Mouse (Mus musculus) embryonic facial prominence, embryonic 11.5 days (tissue): ENCODE data around the gene Rab24. TPM values are rescaled to one million over a fixed set of nuclear protein-coding genes. Genes with fewer than 3 reads are reported as not detected.

Source experiments
- ATAC-seq: fragments of 200-750 bp; cut with Nextera tagmentation; replicated peaks from 2 replicates; pipeline ENCODE4 v1.8.0; 2017; ENCODE audit warnings: low read depth; ENCODE audit not compliant: insufficient number of reproducible peaks, low FRiP score, low TSS enrichment
- DNase-seq: peaks from one replicate; pipeline ENCODE4 v3.0.0-alpha.2; 2015; ENCODE audit warnings: low spot score
- H3K27ac ChIP-seq: fragments of 300-500 bp; sonication (generic); replicated peaks from 2 replicates; pipeline ENCODE4 v1.5.1; 2014; ENCODE audit warnings: mild to moderate bottlenecking, low read depth, low read length, control low read depth
- H3K27me3 ChIP-seq: fragments of 300-500 bp; sonication (generic); 2 replicates; pipeline ENCODE4 v1.6.1; 2014; ENCODE audit warnings: mild to moderate bottlenecking, low read length, moderate library complexity, mixed read lengths; ENCODE audit not compliant: control insufficient read depth, insufficient read depth
- H3K36me3 ChIP-seq: fragments of 300-500 bp; sonication (generic); replicated peaks from 2 replicates; pipeline ENCODE4 v1.6.1; 2014; ENCODE audit warnings: low read depth, mild to moderate bottlenecking, low read length, moderate library complexity, mixed read lengths; ENCODE audit not compliant: control insufficient read depth, insufficient read depth
- H3K4me1 ChIP-seq: fragments of 300-500 bp; sonication (generic); 2 replicates; pipeline ENCODE4 v1.6.1; 2014; ENCODE audit warnings: low read length, mixed read lengths; ENCODE audit not compliant: control insufficient read depth, insufficient read depth
- H3K4me2 ChIP-seq: fragments of 300-500 bp; sonication (generic); 2 replicates; pipeline ENCODE4 v1.6.1; 2014; ENCODE audit warnings: low read depth, mild to moderate bottlenecking, control low read depth, low read length, moderate library complexity
- H3K4me3 ChIP-seq: fragments of 300-500 bp; sonication (generic); 2 replicates; pipeline ENCODE4 v1.5.1; 2014; ENCODE audit warnings: low read depth, low read length, control low read depth
- H3K9ac ChIP-seq: fragments of 300-500 bp; sonication (generic); replicated peaks from 2 replicates; pipeline ENCODE4 v1.6.1; 2014; ENCODE audit warnings: mild to moderate bottlenecking, control low read depth, low read length
- H3K9me3 ChIP-seq: fragments of 300-500 bp; sonication (generic); replicated peaks from 2 replicates; pipeline ENCODE4 v1.6.1; 2016; ENCODE audit warnings: mild to moderate bottlenecking, low read length, inconsistent platforms, mixed read lengths; ENCODE audit not compliant: control insufficient read depth
- WGBS: fragments of 180-500 bp; shearing (Covaris S2); extraction: QIAGEN DNeasy Blood & Tissue Kit; methylation state at CpG from one replicate; pipeline ENCODE4 v1.1.7; 2014; 5-methylcytosine and 5-hydroxymethylcytosine counted together
- polyA plus RNA-seq: library from polyadenylated mRNA; unstranded; fragments of >200 nt; fragmentation: Nextera tagmentation; extraction: Ambion mirVana; gene quantifications from 2 replicates; pipeline ENCODE4 v1.2.1, GENCODE M21; 2014

Rab24 gene
- polyA plus RNA-seq, 1 experiment from 2014 or later, result 84.8 TPM

- Histone ChIP-seq H3K36me3 (no peaks in the 10 kb centered on the region), H3K27ac (no peak overlapping the region), H3K9me3 (no peaks in the 10 kb centered on the region), H3K4me1 (peaks cover 7% of the 10 kb centered on the region), H3K4me3 (no peak overlapping the region), H3K4me2 (no peak overlapping the region), H3K9ac (no peak overlapping the region), H3K27me3 (no peaks in the 10 kb centered on the region)
- ATAC-seq, result no peak
- 84% methylated on average over 3 of the region's 3 CpGs for WGBS
- DNase-seq, result no peak
These were observed 10.6 kb upstream of the Rab24 start for GRCm38 (mm10) chr13:55332331-55332730.

- ATAC-seq, result no peak
- 44% methylated on average over 14 of the region's 14 CpGs for WGBS
- Histone ChIP-seq H3K9me3 (no peaks in the 10 kb centered on the region), H3K27me3 (no peaks in the 10 kb centered on the region), H3K4me2 (peak overlapping the region; percentile 87), H3K27ac (peak overlapping the region; percentile 79), H3K9ac (peak overlapping the region; percentile 79; the same call in 1 of the 2 replicates), H3K4me3 (peak overlapping the region; percentile 55), H3K36me3 (peaks cover 3% of the 10 kb centered on the region), H3K4me1 (peaks cover 7% of the 10 kb centered on the region)
- DNase-seq, result no peak
These were observed 9.0 kb upstream of the Rab24 start for GRCm38 (mm10) chr13:55330567-55331400.

GRCm38 (mm10) chr13:55329683-55330566, 8.2 kb upstream of the Rab24 start, which contains the start of gene Mxd3:
Gene Mxd3 (minus strand): TSS chr13:55329823.
- H3K4me3 ChIP-seq, result peak within 1 kb of the TSS; percentile 55
- ATAC-seq, result peak; percentile 74
- H3K4me1 ChIP-seq, result peaks cover 7% of the 10 kb centered on the region
- H3K9me3 ChIP-seq, result no peaks in the 10 kb centered on the region
- H3K27me3 ChIP-seq, result no peaks in the 10 kb centered on the region
- H3K9ac ChIP-seq, result peak within 1 kb of the TSS; percentile 79
- H3K27ac ChIP-seq, result peak within 1 kb of the TSS; percentile 79
- H3K36me3 ChIP-seq, result peaks cover 10% of the 10 kb centered on the region
- WGBS, result under 1% methylated on average over 76 of the region's 82 CpGs
- DNase-seq, result peak; percentile 92
- H3K4me2 ChIP-seq, result peak within 1 kb of the TSS; percentile 87

GRCm38 (mm10) chr13:55329109-55329682, 7.5 kb upstream of the Rab24 start:
- Histone ChIP-seq H3K9me3 (no peaks in the 10 kb centered on the region), H3K4me2 (peak overlapping the region; percentile 87), H3K27ac (0 out of 2 replicates have a peak overlapping the region, but pooled peaks have one; percentile 35), H3K9ac (peak overlapping the region; percentile 79), H3K27me3 (no peaks in the 10 kb centered on the region), H3K4me3 (peak overlapping the region; percentile 55), H3K4me1 (peaks cover 7% of the 10 kb centered on the region), H3K36me3 (peaks cover 10% of the 10 kb centered on the region)
- ATAC-seq (peak; percentile 14; the same call in 1 of the 2 replicates), DNase-seq (no peak)
- under 1% methylated on average over 26 of the region's 29 CpGs for WGBS

- Histone ChIP-seq H3K4me2 (peak overlapping the region; percentile 87), H3K27me3 (no peaks in the 10 kb centered on the region), H3K4me3 (peak overlapping the region; percentile 55), H3K4me1 (peaks cover 7% of the 10 kb centered on the region), H3K9me3 (no peaks in the 10 kb centered on the region), H3K27ac (no peak overlapping the region), H3K36me3 (peaks cover 13% of the 10 kb centered on the region), H3K9ac (peak overlapping the region; percentile 79)
- WGBS, result 78% methylated on average over 4 of the region's 4 CpGs
- no peak for ATAC-seq
- no peak for DNase-seq
These were observed 6.9 kb upstream of the Rab24 start for GRCm38 (mm10) chr13:55328641-55329040.

GRCm38 (mm10) chr13:55328171-55328570, 6.4 kb upstream of the Rab24 start:
- Histone ChIP-seq H3K9me3 (no peaks in the 10 kb centered on the region), H3K4me2 (peak overlapping the region; percentile 87), H3K27ac (no peak overlapping the region), H3K4me3 (peak overlapping the region; percentile 55), H3K36me3 (peaks cover 13% of the 10 kb centered on the region), H3K9ac (no peak overlapping the region), H3K4me1 (peaks cover 7% of the 10 kb centered on the region), H3K27me3 (no peaks in the 10 kb centered on the region)
- DNase-seq, result no peak
- ATAC-seq, result no peak
- 86% methylated on average over 6 of the region's 6 CpGs for WGBS

- WGBS, result 44% methylated on average over 6 of the region's 8 CpGs
- 0 out of 2 replicates have a peak overlapping the region, but pooled peaks have one; percentile 3 for H3K4me3 ChIP-seq
- ATAC-seq (no peak), DNase-seq (peak; percentile 77)
- no peaks in the 10 kb centered on the region for H3K27me3 ChIP-seq
- peaks cover 13% of the 10 kb centered on the region for H3K36me3 ChIP-seq
- H3K9ac ChIP-seq, result no peak overlapping the region
- H3K4me2 ChIP-seq, result no peak overlapping the region; the same call in 1 of the 2 replicates
- no peaks in the 10 kb centered on the region for H3K9me3 ChIP-seq
- peaks cover 7% of the 10 kb centered on the region for H3K4me1 ChIP-seq
- no peak overlapping the region for H3K27ac ChIP-seq
These were observed 5.9 kb upstream of the Rab24 start for GRCm38 (mm10) chr13:55327633-55328032.
